ENCODE assay signal across 39 mouse cellular contexts in the genomic region with DNA sequence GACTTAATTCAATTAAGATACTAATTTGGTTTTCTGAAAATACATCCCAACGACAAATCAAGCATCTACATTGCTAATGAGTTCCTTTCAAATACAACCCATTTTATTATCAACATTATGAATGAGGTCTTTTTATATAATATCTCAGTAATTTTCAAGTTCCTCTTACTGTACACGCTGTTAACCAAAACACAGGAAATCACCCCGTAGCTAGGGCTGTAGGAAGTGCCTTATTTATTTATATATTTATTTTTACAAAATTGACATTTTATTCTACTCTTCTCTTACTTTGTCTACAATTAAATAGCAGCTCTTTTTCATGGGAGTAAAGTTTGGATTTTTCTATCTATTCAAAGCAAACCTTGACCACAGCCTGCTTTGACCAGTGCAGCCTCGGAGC. TPM values are rescaled to one million over a fixed set of nuclear protein-coding genes. Genes with fewer than 3 reads are reported as not detected.
"Had no signal": no experiment of that assay in that cellular context is flagged by ENCODE, and none has a peak within 500 bp of the region (broad histone marks: within the 10 kb centered on the region; RNA-seq: fewer than 3 reads in every experiment).

No protein-coding gene starts in this region.

- H3K4me2 ChIP-seq: heart, embryonic 11.5 days; heart, embryonic 13.5 days; heart, embryonic 15.5 days; hindbrain, embryonic 12.5 days; hindbrain, embryonic 14.5 days; intestine, embryonic 15.5 days; limb, embryonic 13.5 days; limb, embryonic 15.5 days; liver, embryonic 12.5 days had no signal

- H3K4me3 ChIP-seq: gastrocnemius, adult 2 months; heart, adult 2 months; heart, embryonic 13.5 days; heart, embryonic 15.5 days; hindbrain, embryonic 10.5 days; hindbrain, embryonic 12.5 days; intestine, embryonic 15.5 days; layer of hippocampus, adult 2 months; limb, embryonic 13.5 days; limb, embryonic 15.5 days; liver, embryonic 12.5 days had no signal

- ATAC-seq: hindbrain, embryonic 16.5 days; inflammation-experienced regulatory T-cells, adult 6 months; intestine, embryonic 15.5 days; intestine, postnatal 0 days; liver, embryonic 12.5 days had no signal

- H3K9me3 ChIP-seq: heart, embryonic 13.5 days; heart, embryonic 15.5 days; hindbrain, embryonic 10.5 days; hindbrain, embryonic 12.5 days; intestine, embryonic 15.5 days; limb, embryonic 13.5 days; limb, embryonic 15.5 days; liver, embryonic 12.5 days had no signal

- H3K4me1 ChIP-seq: hindbrain, embryonic 12.5 days; intestine, embryonic 15.5 days; limb, embryonic 13.5 days; limb, embryonic 15.5 days; liver, embryonic 12.5 days had no signal

- H3K36me3 ChIP-seq: intestine, embryonic 15.5 days had no signal

- H3K9ac ChIP-seq: heart, embryonic 13.5 days; heart, embryonic 15.5 days; hindbrain, embryonic 12.5 days; hindbrain, embryonic 14.5 days; intestine, embryonic 15.5 days; limb, embryonic 13.5 days; limb, embryonic 15.5 days; liver, embryonic 12.5 days; liver, embryonic 14.5 days had no signal

- H3K27ac ChIP-seq: gastrocnemius, adult 2 months; heart, adult 2 months; heart, embryonic 13.5 days; heart, embryonic 15.5 days; hindbrain, embryonic 10.5 days; hindbrain, embryonic 12.5 days; hindbrain, embryonic 14.5 days; intestine, embryonic 15.5 days; layer of hippocampus, adult 2 months; limb, embryonic 13.5 days; limb, embryonic 15.5 days; liver, embryonic 12.5 days; liver, embryonic 14.5 days had no signal

- H3K27me3 ChIP-seq: heart, embryonic 13.5 days; heart, embryonic 15.5 days; hindbrain, embryonic 12.5 days; intestine, embryonic 15.5 days; limb, embryonic 13.5 days; limb, embryonic 15.5 days; liver, embryonic 12.5 days had no signal

- DNase-seq: gastrocnemius, adult 2 months; gastrocnemius, postnatal 10 days; gastrocnemius, postnatal 25 days; heart, adult 2 months; heart, postnatal 14 days; heart, postnatal 36 days; kidney, adult 18-20 months; kidney, adult 8-10 months; kidney, postnatal 10 days; kidney, postnatal 25 days; kidney, postnatal 4 days; left cerebral cortex, postnatal 4 days had no signal

RNA-seq across cellular contexts. Expression of a gene that starts 0.7 kb away (rescaled TPM):
- total RNA-seq: gastrocnemius, adult 2 months; gastrocnemius, postnatal 10 days; gastrocnemius, postnatal 25 days; gastrocnemius, postnatal 4 days; heart, adult 2 months; heart, postnatal 14 days; heart, postnatal 36 days; layer of hippocampus, adult 2 months; layer of hippocampus, postnatal 10 days; layer of hippocampus, postnatal 25 days; left cerebral cortex, adult 18-20 months; left cerebral cortex, adult 8-10 months; left cerebral cortex, postnatal 10 days; left cerebral cortex, postnatal 25 days; left cerebral cortex, postnatal 4 days had no signal
- polyA plus RNA-seq: heart, adult 2 months; heart, embryonic 11.5 days; heart, embryonic 13.5 days; heart, embryonic 15.5 days; heart, postnatal 0 days; hindbrain, embryonic 10.5 days; hindbrain, embryonic 12.5 days; hindbrain, embryonic 14.5 days; hindbrain, embryonic 16.5 days; inflammation-experienced regulatory T-cells, adult 6 months; intestine, embryonic 15.5 days; intestine, postnatal 0 days; kidney, embryonic 14.5 days; kidney, embryonic 16.5 days; limb, embryonic 11.5 days; limb, embryonic 13.5 days; limb, embryonic 15.5 days; liver, embryonic 12.5 days; liver, embryonic 14.5 days; liver, embryonic 16.5 days had no signal
